Mouse (Mus musculus) limb, embryonic 13.5 days (tissue): Measurements from ENCODE around the gene Snrnp48. TPM values are rescaled to one million over a fixed set of nuclear protein-coding genes. Genes with fewer than 3 reads are reported as not detected.

Source experiments
- ATAC-seq: fragments of 200-750 bp; cut with Nextera tagmentation; 2 replicates; pipeline ENCODE4 v1.8.0; 2017; ENCODE audit warnings: low read depth, moderate number of reproducible peaks, moderate TSS enrichment; ENCODE audit not compliant: low FRiP score
- H3K27ac ChIP-seq: fragments of 300-500 bp; sonication (generic); 2 replicates; pipeline ENCODE4 v1.5.1; 2015; ENCODE audit warnings: inconsistent platforms, mild to moderate bottlenecking, moderate library complexity
- H3K27me3 ChIP-seq: fragments of 300-500 bp; sonication (generic); 2 replicates; pipeline ENCODE4 v1.6.1; 2015; ENCODE audit warnings: mild to moderate bottlenecking, inconsistent platforms
- H3K36me3 ChIP-seq: fragments of 300-500 bp; sonication (generic); 2 replicates; pipeline ENCODE4 v1.6.1; 2015; ENCODE audit warnings: inconsistent platforms, mild to moderate bottlenecking, moderate library complexity
- H3K4me1 ChIP-seq: fragments of 300-500 bp; sonication (generic); 2 replicates; pipeline ENCODE4 v1.6.1; 2015; ENCODE audit warnings: inconsistent platforms
- H3K4me2 ChIP-seq: fragments of 300-500 bp; sonication (generic); replicated peaks from 2 replicates; pipeline ENCODE4 v1.6.1; 2015; ENCODE audit warnings: inconsistent platforms, mild to moderate bottlenecking, moderate library complexity
- H3K4me3 ChIP-seq: fragments of 300-500 bp; sonication (generic); 2 replicates; pipeline ENCODE4 v1.5.1; 2015; ENCODE audit warnings: moderate library complexity, mild to moderate bottlenecking, inconsistent platforms
- H3K9ac ChIP-seq: fragments of 300-500 bp; sonication (generic); 2 replicates; pipeline ENCODE4 v1.6.1; 2015; ENCODE audit warnings: mild to moderate bottlenecking, inconsistent platforms
- H3K9me3 ChIP-seq: fragments of 300-500 bp; sonication (generic); 2 replicates; pipeline ENCODE4 v1.6.1; 2016; ENCODE audit warnings: inconsistent platforms
- WGBS: fragments of 180-500 bp; shearing (Covaris S2); methylation state at CpG from one replicate; pipeline ENCODE4 v1.1.7; 2015; 5-methylcytosine and 5-hydroxymethylcytosine counted together
- polyA plus RNA-seq: library from polyadenylated mRNA; unstranded; fragments of >200 nt; fragmentation: Nextera tagmentation; extraction: Ambion mirVana; gene quantifications from 2 replicates; pipeline ENCODE4 v1.2.1, GENCODE M21; 2015

The Snrnp48 gene
- polyA plus RNA-seq, 1 experiment from 2014 or later = 42.8 TPM

GRCm38 (mm10) chr13:38272624-38273023 is 67.9 kb downstream of the Snrnp48 start:
- 57% methylated on average over 3 of the region's 3 CpGs for WGBS
- no peak overlapping the region for H3K4me3 ChIP-seq
- H3K4me1 ChIP-seq = no peaks in the 10 kb centered on the region
- no peaks in the 10 kb centered on the region for H3K27me3 ChIP-seq
- H3K27ac ChIP-seq = no peak overlapping the region
- no peak overlapping the region for H3K9ac ChIP-seq
- no peaks in the 10 kb centered on the region for H3K9me3 ChIP-seq
- ATAC-seq = no peak
- no peak overlapping the region for H3K4me2 ChIP-seq
- no peaks in the 10 kb centered on the region for H3K36me3 ChIP-seq

Other genes with a start within 250 kb of the Snrnp48 start
- 143 and 150 TPM in 2 replicates for gene Ssr1, start 210.7 kb upstream of the Snrnp48 start, polyA plus RNA-seq
- 67.6 and 71.3 TPM in 2 replicates for gene Riok1, start 167.9 kb upstream of the Snrnp48 start, polyA plus RNA-seq
- 0.92 and 1.3 TPM in 2 replicates for gene Cage1, start 167.9 kb upstream of the Snrnp48 start, polyA plus RNA-seq
- gene Dsp, start 53.6 kb upstream of the Snrnp48 start, polyA plus RNA-seq = 7.3 and 7.7 TPM in 2 replicates
- gene Bmp6, start 140.2 kb downstream of the Snrnp48 start, polyA plus RNA-seq = 0.73 and 0.83 TPM in 2 replicates